Mouse (Mus musculus): ENCODE measurements around the gene Coq9.
"Not testable (repeated sequence)": the region's sequence is repeated elsewhere in the genome, so short reads cannot be mapped to it uniquely, and the experiment has no call there.

GRCm38 (mm10) chr8:94835751-94836150 lies 2.4 kb upstream of the Coq9 start:
- TF ChIP-seq POLR2A (IDR thresholded peaks at IDR 0.05; ENCODE audit: low read depth, low read length); CTCF (conservative IDR thresholded peaks at IDR 0.05; ENCODE audit: insufficient read depth, insufficient read length, low read depth, low read length): not testable (repeated sequence)
